Mouse (Mus musculus): ENCODE measurements around the gene Exoc4.

The Exoc4 gene

GRCm38 (mm10) chr6:33770021-33770420 lies 521.1 kb downstream of the Exoc4 start:
- DNase-seq: no peak

DNA sequence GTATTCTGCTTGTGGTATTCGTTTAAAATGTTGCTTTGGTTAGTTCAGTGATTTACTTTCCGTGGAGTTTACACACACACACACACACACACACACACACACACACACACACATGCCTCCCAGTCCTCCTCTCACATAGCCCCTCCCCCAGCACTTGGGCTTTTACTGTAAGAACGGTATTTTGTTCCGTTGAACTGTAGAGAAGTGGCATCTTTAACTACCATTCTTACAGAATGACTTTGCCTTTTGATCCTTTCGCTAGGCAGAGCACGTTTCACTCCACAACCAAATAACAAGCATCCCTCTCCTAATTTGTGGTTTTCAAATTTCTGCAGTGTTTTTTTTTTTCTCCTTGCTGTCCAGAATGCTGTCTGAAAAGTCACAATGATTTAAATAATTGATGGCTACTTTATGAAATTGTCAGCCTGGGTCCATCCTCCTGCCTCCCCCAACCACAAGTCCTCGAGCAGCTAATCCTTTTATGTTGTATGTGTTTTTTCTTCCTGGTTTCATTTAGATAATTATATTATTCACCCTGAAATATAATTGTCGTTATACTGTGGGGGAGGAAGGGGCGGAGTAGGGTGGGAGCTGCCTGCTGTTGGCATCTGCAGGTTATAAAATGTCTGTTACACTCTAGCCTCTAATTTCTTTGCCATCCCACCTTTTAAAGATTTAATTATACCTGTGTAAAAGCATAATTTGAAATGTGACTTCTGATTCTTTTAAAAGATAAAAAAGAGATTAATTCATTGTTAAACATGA lies 523.8 kb downstream of the Exoc4 start:
- no peak for DNase-seq

DNA sequence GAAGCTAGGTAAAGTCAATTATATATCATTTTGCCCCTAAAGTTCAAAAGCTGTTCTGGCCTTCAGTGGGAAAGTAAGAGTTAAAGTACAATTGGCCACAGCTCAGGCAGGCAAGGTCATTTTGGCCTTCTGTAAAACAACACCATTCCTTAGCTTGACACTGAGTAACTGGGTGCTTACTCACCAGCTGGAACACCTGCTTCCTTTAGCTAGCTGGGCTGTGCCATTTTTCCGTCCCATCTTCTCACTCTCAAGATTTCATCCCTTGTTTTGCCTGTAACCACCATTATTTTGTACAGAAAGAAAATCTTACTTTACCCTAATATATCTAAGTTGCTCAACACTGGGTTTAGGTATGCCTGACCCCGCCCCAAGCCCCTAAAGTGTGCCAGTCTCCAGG lies 543.7 kb downstream of the Exoc4 start:
- DNase-seq: no peak

- no peak for DNase-seq
These were observed 552.4 kb downstream of the Exoc4 start for GRCm38 (mm10) chr6:33801254-33801653.

DNA sequence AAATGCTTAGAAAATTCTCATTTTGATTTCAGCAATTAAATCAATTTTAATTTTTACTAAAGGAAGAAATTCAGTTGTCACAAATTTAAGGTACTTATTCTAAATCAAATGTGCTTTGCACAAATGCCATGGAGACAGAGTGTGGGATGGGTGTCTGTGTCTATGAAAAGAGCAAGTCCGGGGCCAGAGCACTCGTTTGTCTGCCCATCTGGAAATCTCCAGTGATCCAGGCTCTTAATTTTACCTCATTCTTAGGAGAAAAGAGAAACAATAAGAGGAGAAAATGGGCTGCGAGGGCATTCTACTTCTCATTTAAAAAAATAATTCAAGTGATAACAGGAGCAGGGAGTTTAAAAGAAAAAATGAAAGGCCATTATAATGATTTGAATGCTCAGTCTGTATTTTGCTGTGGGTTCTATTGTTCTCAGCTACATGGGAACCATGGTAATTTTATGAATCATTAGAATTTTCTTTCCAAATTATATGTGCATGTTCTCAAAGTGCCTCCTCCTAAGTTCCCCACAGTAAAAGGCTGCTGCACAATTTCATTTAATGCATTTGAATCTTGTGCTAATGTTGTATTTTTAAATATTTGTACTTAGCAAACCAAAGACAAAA lies 554.7 kb downstream of the Exoc4 start:
- no peak for DNase-seq

GRCm38 (mm10) chr6:33804775-33805174 lies 555.9 kb downstream of the Exoc4 start:
- DNase-seq: peak; percentile 34

DNA sequence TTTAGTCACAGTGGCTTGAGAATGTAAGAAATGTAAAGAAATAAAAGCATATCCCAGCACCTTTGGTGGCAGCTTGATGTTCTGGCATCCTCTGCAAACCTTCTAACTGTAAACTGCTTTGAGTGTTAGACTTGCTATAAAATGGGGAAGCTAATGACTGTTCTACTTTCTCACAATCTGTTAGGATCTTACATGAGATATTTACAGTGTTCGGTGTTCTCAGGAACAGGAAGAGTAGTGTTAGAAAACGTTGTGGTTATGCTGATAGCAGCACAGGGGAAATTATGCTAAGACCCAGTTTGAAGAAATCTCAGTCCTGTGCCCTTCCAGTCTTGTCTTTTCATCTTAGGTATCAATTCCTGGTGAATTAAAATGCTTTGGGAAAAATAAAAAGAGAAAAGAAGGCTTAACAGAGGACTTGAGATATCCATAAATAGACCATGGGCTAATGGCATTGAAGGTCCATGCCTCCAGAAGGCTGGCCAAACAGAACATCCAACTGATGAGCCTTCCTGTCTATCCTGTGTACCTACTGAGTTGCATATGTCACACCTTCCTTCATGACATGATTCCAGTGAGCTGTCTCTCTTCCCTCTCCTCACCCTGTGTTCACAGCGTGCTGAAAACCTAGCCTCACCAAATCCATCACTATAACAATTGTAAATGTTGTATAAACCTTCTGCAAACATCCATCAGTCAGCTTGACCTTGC lies 557.3 kb downstream of the Exoc4 start:
- DNase-seq: no peak

- no peak for DNase-seq
These were observed 565.5 kb downstream of the Exoc4 start for GRCm38 (mm10) chr6:33814386-33814785.

- no peak for DNase-seq
These were observed 574.3 kb downstream of the Exoc4 start for GRCm38 (mm10) chr6:33823171-33823570.

DNA sequence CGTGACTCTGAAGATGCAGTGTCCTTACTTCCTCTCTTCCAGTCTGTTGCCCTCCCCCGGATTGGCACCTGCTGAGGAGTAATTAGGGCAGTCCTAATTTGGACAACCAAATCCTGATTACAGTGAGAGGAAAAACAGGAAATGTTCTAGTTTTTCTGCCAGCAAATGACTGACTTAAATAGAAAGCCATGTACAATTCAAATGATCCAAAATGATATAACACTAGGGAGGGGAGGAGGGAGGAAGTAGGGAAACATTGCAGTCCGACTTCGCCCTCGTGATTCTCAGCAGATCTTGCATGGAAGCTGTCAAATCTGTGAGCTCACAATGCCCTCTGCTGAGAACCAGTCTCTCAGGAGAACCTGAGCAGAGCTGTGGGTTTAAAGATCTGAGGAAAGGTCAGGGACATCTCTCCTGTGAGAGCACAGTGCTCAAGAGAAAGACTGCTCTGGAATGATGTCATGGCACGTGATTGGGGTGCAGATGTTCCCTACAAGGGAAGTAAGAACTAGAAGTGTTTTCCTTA lies 575.0 kb downstream of the Exoc4 start:
- peak; percentile 50 to 63 for DNase-seq

GRCm38 (mm10) chr6:33828499-33828898 lies 579.6 kb downstream of the Exoc4 start:
- DNase-seq: no peak

DNA sequence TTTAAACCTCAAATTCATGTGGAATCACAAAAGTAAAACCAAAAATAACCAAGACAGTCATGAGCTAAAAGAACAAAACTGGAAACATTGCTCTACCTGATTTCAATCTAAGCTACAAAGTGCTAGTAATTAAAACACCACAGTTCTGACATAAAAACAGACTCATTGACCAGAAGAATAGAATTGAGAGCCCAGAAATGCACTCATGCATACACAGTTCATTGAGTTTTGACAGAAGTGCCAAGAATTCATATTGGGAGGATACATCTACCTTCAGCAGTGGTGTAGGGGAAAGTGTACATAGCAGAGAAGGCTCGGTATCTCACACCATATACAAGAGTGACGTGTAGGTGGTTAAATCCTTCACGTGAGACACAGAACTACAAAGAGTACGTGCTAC lies 580.4 kb downstream of the Exoc4 start:
- DNase-seq: peak; percentile 10 to 22

GRCm38 (mm10) chr6:33831276-33831675 lies 582.4 kb downstream of the Exoc4 start:
- DNase-seq: peak; percentile 72 to 76

- peak; percentile 53 to 59 for DNase-seq
These were observed 584.1 kb downstream of the Exoc4 start for GRCm38 (mm10) chr6:33832978-33833377.

- DNase-seq: peak; percentile 67 to 72
These were observed 587.3 kb downstream of the Exoc4 start for GRCm38 (mm10) chr6:33836048-33836780.

DNA sequence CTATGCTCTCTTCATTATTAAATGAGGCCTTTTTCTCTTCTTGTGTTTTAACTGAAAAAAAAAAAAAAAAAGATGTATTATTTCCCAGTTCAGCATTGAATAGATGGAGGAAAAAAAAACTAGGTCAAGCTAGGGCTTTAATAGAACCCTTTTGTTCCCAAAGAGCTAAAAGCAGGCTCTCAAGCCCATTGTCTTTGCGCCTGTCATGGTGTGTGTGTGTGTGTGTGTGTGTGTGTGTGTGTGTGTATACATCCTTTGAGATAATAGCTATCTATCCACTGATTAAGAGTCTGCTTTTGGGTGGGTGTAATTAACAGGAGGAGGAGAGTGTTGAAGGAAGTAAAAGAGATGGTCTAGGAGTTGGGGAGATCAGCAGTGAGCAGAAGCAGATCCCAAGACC lies 594.0 kb downstream of the Exoc4 start:
- DNase-seq: no peak

GRCm38 (mm10) chr6:33859049-33859448 lies 610.2 kb downstream of the Exoc4 start:
- no peak for DNase-seq

DNA sequence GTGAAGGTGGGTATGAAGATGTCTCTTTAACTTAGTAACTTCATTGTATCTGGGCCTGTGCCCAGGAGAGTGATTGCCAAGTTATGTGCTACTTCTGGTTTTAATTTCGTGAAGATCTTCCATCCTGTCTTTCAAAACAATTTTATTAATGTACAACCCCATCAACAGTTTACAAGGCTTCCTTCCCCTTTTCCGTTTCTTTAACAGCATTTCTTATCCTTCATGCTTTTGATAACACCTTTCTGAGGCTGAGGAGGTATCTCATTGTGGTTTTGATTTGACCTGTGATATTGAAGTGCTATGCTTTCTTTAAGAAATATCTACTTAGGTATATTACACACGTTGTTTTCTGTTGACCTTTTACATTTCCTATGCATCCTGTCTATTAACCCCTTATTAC lies 616.9 kb downstream of the Exoc4 start:
- DNase-seq: no peak

DNA sequence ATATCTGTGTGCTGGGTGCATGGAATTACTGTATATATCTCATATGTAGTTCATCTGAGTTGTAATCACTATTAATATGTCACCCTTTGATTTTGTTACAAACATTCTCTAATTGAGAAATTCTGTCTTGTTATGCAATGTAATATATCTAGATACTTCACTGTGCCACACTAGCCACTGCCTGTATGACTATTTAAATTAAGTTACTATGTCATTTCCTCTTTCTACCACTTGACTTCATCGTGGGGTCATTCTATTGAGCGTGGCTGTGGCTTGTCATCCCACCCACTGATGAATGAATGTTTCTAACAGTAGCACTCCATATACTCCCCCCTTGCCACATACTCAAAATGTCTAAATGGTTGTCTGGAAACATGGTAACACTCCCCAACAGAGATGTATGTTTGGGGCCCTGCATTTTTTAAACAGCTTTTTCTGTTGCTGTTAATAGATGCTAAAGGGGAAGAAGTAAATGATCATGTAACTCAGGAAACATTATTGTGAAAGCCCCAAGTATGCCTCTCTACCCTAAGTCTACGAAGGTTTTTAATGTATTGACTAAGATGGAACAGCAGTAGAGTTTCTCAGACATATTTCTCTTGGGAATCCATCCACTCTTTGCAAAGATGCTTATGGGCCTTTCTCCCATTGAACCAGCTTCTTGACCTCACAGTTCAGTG lies 618.2 kb downstream of the Exoc4 start:
- no peak for DNase-seq

GRCm38 (mm10) chr6:33869251-33869650 lies 620.4 kb downstream of the Exoc4 start:
- DNase-seq: no peak

GRCm38 (mm10) chr6:33870468-33871142 lies 621.7 kb downstream of the Exoc4 start:
- peak; percentile 62 to 69 for DNase-seq

DNA sequence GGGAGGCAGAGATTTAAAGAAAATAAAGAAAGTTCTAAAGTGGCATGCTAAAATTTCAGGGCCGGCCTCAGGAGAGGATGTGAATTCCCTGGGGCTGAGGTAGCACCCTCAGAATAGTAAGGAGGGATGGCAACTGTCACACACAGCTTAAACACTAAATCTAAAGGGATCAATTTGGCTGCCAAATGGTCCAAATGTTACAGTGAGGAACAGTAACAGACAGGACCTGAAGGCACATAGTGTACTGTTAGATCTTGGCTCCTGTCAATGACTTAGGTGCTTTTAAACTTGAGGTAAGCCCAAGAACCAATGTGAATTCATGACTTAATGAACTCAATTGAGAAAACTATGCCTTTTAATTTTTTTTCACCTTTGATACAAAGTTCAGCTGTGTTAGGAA lies 622.4 kb downstream of the Exoc4 start:
- DNase-seq: no peak
